Mouse (Mus musculus): Measurements from ENCODE around the gene Pcgf3. TPM values are rescaled to one million over a fixed set of nuclear protein-coding genes. Genes with fewer than 3 reads are reported as not detected.

Pcgf3 gene
- polyA plus RNA-seq (2014; fragmentation: Nextera tagmentation; extraction: Ambion mirVana), result 29.2 and 34.0 TPM in 2 replicates

- under 1% methylated on average over 53 of the region's 62 CpGs for WGBS
These were observed at the start of gene Pcgf3 for GRCm38 (mm10) chr5:108461082-108462065. Gene Pcgf3, plus strand, starts transcription at chr5:108461232.

GRCm38 (mm10) chr5:108414711-108415110 lies 46.3 kb upstream of the Pcgf3 start:
- H3K27ac ChIP-seq (ENCODE audit: low read depth, low read length), result no peak overlapping the region
- ATAC-seq (ENCODE audit: low FRiP score), result no peak
- DNase-seq (ENCODE audit: low spot score, missing footprints), result no peak
- no peak overlapping the region for H3K9ac ChIP-seq (ENCODE audit: low read length)
- H3K36me3 ChIP-seq (ENCODE audit: control insufficient read depth, insufficient read depth, low read length), result no peaks in the 10 kb centered on the region
- WGBS, result 69% methylated on average over 2 of the region's 2 CpGs
- H3K4me1 ChIP-seq (ENCODE audit: control insufficient read depth, insufficient read depth, low read length), result no peaks in the 10 kb centered on the region
- no peak overlapping the region for H3K4me2 ChIP-seq
- no peaks in the 10 kb centered on the region for H3K9me3 ChIP-seq (ENCODE audit: control insufficient read depth, low read length)
- no peaks in the 10 kb centered on the region for H3K27me3 ChIP-seq (ENCODE audit: control insufficient read depth, insufficient read depth, low read length)
- no peak overlapping the region for H3K4me3 ChIP-seq (ENCODE audit: low read depth, low read length)

More at GRCm38 (mm10) chr5:108461082-108462065, at the start of gene Pcgf3:
- peak; percentile 97 for ATAC-seq (ENCODE audit: low FRiP score)
- Histone ChIP-seq H3K9me3 (ENCODE audit: control insufficient read depth, low read length) (no peaks in the 10 kb centered on the region), H3K4me3 (ENCODE audit: low read depth, low read length) (peak within 1 kb of the TSS; percentile 91), H3K4me2 (peak within 1 kb of the TSS; percentile 99), H3K4me1 (ENCODE audit: control insufficient read depth, insufficient read depth, low read length) (peaks cover 24% of the 10 kb centered on the region), H3K27ac (ENCODE audit: low read depth, low read length) (peak within 1 kb of the TSS; percentile 80), H3K9ac (ENCODE audit: low read length) (peak within 1 kb of the TSS; percentile 99), H3K36me3 (ENCODE audit: control insufficient read depth, insufficient read depth, low read length) (no peaks in the 10 kb centered on the region), H3K27me3 (ENCODE audit: control insufficient read depth, insufficient read depth, low read length) (no peaks in the 10 kb centered on the region)
- peak; percentile 99 for DNase-seq (ENCODE audit: low spot score, missing footprints)

- no peak for DNase-seq (ENCODE audit: low spot score, missing footprints)
- Histone ChIP-seq H3K27me3 (ENCODE audit: control insufficient read depth, insufficient read depth, low read length) (no peaks in the 10 kb centered on the region), H3K27ac (ENCODE audit: low read depth, low read length) (no peak overlapping the region), H3K36me3 (ENCODE audit: control insufficient read depth, insufficient read depth, low read length) (no peaks in the 10 kb centered on the region), H3K9me3 (ENCODE audit: control insufficient read depth, low read length) (no peaks in the 10 kb centered on the region), H3K9ac (ENCODE audit: low read length) (no peak overlapping the region), H3K4me1 (ENCODE audit: control insufficient read depth, insufficient read depth, low read length) (no peaks in the 10 kb centered on the region), H3K4me2 (no peak overlapping the region), H3K4me3 (ENCODE audit: low read depth, low read length) (no peak overlapping the region)
- no peak for ATAC-seq (ENCODE audit: low FRiP score)
- WGBS, result 75% methylated on average over 3 of the region's 3 CpGs
These were observed 38.3 kb upstream of the Pcgf3 start for GRCm38 (mm10) chr5:108422741-108423140.

GRCm38 (mm10) chr5:108423427-108423826 lies 37.6 kb upstream of the Pcgf3 start:
- Histone ChIP-seq H3K36me3 (ENCODE audit: control insufficient read depth, insufficient read depth, low read length) (no peaks in the 10 kb centered on the region), H3K27me3 (ENCODE audit: control insufficient read depth, insufficient read depth, low read length) (no peaks in the 10 kb centered on the region), H3K4me2 (no peak overlapping the region), H3K27ac (ENCODE audit: low read depth, low read length) (no peak overlapping the region), H3K4me3 (ENCODE audit: low read depth, low read length) (no peak overlapping the region), H3K4me1 (ENCODE audit: control insufficient read depth, insufficient read depth, low read length) (no peaks in the 10 kb centered on the region), H3K9ac (ENCODE audit: low read length) (no peak overlapping the region), H3K9me3 (ENCODE audit: control insufficient read depth, low read length) (no peaks in the 10 kb centered on the region)
- no peak for DNase-seq (ENCODE audit: low spot score, missing footprints)
- no peak for ATAC-seq (ENCODE audit: low FRiP score)
- 77% methylated on average over 2 of the region's 2 CpGs for WGBS

- H3K9me3 ChIP-seq (ENCODE audit: control insufficient read depth, low read length), result no peaks in the 10 kb centered on the region
- H3K9ac ChIP-seq (ENCODE audit: low read length), result no peak overlapping the region
- no peak overlapping the region for H3K27ac ChIP-seq (ENCODE audit: low read depth, low read length)
- WGBS, result 38% methylated on average over 1 of the region's 1 CpGs
- no peaks in the 10 kb centered on the region; the same call in none of the 2 replicates for H3K36me3 ChIP-seq (ENCODE audit: control insufficient read depth, insufficient read depth, low read length)
- no peak overlapping the region for H3K4me2 ChIP-seq
- no peak overlapping the region for H3K4me3 ChIP-seq (ENCODE audit: low read depth, low read length)
- H3K4me1 ChIP-seq (ENCODE audit: control insufficient read depth, insufficient read depth, low read length), result no peaks in the 10 kb centered on the region
- ATAC-seq (ENCODE audit: low FRiP score), result peak; percentile 66
- DNase-seq (ENCODE audit: low spot score, missing footprints), result peak; percentile 88
- no peaks in the 10 kb centered on the region for H3K27me3 ChIP-seq (ENCODE audit: control insufficient read depth, insufficient read depth, low read length)
These were observed 33.8 kb upstream of the Pcgf3 start for GRCm38 (mm10) chr5:108427186-108427585.

- Histone ChIP-seq H3K9ac (ENCODE audit: low read length) (no peak overlapping the region), H3K36me3 (ENCODE audit: control insufficient read depth, insufficient read depth, low read length) (peaks cover 3% of the 10 kb centered on the region), H3K9me3 (ENCODE audit: control insufficient read depth, low read length) (no peaks in the 10 kb centered on the region), H3K27ac (ENCODE audit: low read depth, low read length) (no peak overlapping the region), H3K4me3 (ENCODE audit: low read depth, low read length) (no peak overlapping the region), H3K27me3 (ENCODE audit: control insufficient read depth, insufficient read depth, low read length) (no peaks in the 10 kb centered on the region), H3K4me2 (no peak overlapping the region), H3K4me1 (ENCODE audit: control insufficient read depth, insufficient read depth, low read length) (peaks cover 6% of the 10 kb centered on the region)
- ATAC-seq (ENCODE audit: low FRiP score), result no peak
- no peak for DNase-seq (ENCODE audit: low spot score, missing footprints)
- WGBS, result 92% methylated on average over 6 of the region's 6 CpGs
These were observed 29.8 kb upstream of the Pcgf3 start for GRCm38 (mm10) chr5:108431196-108431595.

- ATAC-seq (ENCODE audit: low FRiP score) (peak; percentile 88), DNase-seq (ENCODE audit: low spot score, missing footprints) (peak; percentile 99)
- H3K9me3 ChIP-seq (ENCODE audit: control insufficient read depth, low read length), result no peaks in the 10 kb centered on the region
- no peak within 1 kb of the TSS for H3K27ac ChIP-seq (ENCODE audit: low read depth, low read length)
- peak within 1 kb of the TSS; percentile 62 for H3K4me3 ChIP-seq (ENCODE audit: low read depth, low read length)
- peak within 1 kb of the TSS; percentile 89 for H3K4me2 ChIP-seq
- H3K36me3 ChIP-seq (ENCODE audit: control insufficient read depth, insufficient read depth, low read length), result peaks cover 3% of the 10 kb centered on the region
- peaks cover 6% of the 10 kb centered on the region for H3K4me1 ChIP-seq (ENCODE audit: control insufficient read depth, insufficient read depth, low read length)
- no peaks in the 10 kb centered on the region for H3K27me3 ChIP-seq (ENCODE audit: control insufficient read depth, insufficient read depth, low read length)
- 1% methylated on average over 42 of the region's 42 CpGs for WGBS
- H3K9ac ChIP-seq (ENCODE audit: low read length), result peak within 1 kb of the TSS; percentile 85
These were observed 27.0 kb upstream of the Pcgf3 start, which contains the start of gene Atp5k for GRCm38 (mm10) chr5:108433804-108434587. Gene Atp5k, minus strand, starts transcription at chr5:108434448.

- DNase-seq (ENCODE audit: low spot score, missing footprints), result no peak
- H3K36me3 ChIP-seq (ENCODE audit: control insufficient read depth, insufficient read depth, low read length), result peaks cover 3% of the 10 kb centered on the region
- H3K9me3 ChIP-seq (ENCODE audit: control insufficient read depth, low read length), result no peaks in the 10 kb centered on the region
- H3K4me2 ChIP-seq, result no peak overlapping the region
- H3K27ac ChIP-seq (ENCODE audit: low read depth, low read length), result no peak overlapping the region
- 72% methylated on average over 2 of the region's 2 CpGs for WGBS
- H3K27me3 ChIP-seq (ENCODE audit: control insufficient read depth, insufficient read depth, low read length), result no peaks in the 10 kb centered on the region
- H3K4me1 ChIP-seq (ENCODE audit: control insufficient read depth, insufficient read depth, low read length), result peaks cover 6% of the 10 kb centered on the region
- no peak overlapping the region for H3K9ac ChIP-seq (ENCODE audit: low read length)
- ATAC-seq (ENCODE audit: low FRiP score), result no peak
- no peak overlapping the region for H3K4me3 ChIP-seq (ENCODE audit: low read depth, low read length)
These were observed 24.9 kb upstream of the Pcgf3 start for GRCm38 (mm10) chr5:108436101-108436500.
